Mouse (Mus musculus) left cerebral cortex, adult 11 months (tissue): ENCODE results near the gene Gm525.
"Not testable (repeated sequence)": the region's sequence is repeated elsewhere in the genome, so short reads cannot be mapped to it uniquely, and the experiment has no call there.

ENCODE experiments used
- DNase-seq: peaks from one replicate; pipeline ENCODE4 v3.0.0; 2022; ENCODE audit warnings: low spot score

Gm525 gene

DNA sequence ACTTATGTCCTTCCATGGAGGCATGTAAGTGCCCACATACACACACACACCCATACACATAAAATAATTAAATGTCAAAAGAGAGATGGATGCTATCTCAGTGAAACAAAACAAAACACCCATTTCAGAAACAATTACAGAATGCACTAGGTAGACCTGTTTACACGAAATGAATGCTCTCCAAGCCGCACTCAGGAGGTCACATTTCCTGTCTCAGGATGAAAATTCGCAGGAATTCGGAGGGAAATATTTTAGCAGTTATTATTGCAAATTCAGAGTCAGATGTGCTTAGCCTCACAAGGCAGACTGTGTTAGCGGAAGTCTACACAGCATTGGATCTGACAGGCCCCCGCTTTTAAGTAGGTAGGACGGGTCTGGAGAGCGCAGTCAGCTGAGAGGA is at the start of gene Gm525:
Gene Gm525, plus strand, starts transcription at position 301 of the 400 bp plus-strand sequence.
- DNase-seq = no peak

DNA sequence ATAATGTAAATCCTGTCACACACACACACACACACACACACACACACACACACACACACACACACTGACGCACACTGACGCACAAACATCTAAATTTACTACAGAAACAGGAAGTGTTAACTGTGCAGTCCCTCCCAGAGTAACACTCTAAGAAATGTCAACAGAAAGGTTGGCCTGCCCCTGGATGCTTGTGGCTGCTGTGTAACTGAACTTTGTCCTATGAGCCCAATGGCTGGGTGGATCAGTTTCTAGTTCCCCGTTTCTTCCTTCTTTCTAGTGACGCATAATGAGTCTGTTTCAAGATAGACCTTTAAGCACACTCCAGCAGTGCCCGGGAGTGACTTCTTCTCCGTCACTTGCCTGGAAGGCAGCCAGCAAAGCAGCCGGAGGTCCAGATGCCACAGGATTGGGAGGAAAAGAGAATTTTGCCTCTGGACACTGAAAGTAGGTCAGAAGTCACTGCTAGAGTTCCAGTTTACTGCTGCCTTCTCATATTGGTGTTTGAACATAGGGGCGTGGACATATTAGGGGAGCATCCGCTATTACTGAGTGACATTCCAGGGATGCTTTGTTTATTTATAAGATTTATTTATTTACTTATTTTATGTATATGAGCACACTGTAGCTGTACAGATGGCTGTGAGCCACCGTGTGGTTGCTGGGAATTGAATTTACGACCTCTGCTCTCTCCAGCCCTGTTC is 49.3 kb upstream of the Gm525 start:
- DNase-seq = no peak

GRCm38 (mm10) chr11:89025603-89026002 is 48.0 kb upstream of the Gm525 start:
- no peak for DNase-seq

DNA sequence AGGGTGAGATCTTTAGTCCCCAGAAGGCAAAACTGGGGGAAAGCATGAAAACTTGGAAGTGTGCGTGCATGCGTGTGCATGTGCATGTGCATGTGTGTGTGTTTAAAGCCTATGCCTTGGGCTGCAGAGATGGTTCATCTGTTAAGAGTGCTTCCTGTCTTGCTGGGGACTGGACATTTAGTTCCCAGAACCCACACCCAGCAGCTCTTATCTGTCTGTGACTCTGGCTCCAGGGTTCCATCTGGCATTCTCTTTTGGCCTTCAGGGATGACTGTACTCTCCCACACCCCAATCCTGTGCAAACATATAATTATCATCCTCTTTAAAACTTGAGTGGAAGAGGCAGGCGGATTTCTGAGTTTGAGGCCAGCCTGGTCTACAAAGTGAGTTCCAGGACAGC is 47.5 kb upstream of the Gm525 start:
- no peak for DNase-seq

GRCm38 (mm10) chr11:89027955-89028361 is 45.7 kb upstream of the Gm525 start:
- no peak for DNase-seq

DNA sequence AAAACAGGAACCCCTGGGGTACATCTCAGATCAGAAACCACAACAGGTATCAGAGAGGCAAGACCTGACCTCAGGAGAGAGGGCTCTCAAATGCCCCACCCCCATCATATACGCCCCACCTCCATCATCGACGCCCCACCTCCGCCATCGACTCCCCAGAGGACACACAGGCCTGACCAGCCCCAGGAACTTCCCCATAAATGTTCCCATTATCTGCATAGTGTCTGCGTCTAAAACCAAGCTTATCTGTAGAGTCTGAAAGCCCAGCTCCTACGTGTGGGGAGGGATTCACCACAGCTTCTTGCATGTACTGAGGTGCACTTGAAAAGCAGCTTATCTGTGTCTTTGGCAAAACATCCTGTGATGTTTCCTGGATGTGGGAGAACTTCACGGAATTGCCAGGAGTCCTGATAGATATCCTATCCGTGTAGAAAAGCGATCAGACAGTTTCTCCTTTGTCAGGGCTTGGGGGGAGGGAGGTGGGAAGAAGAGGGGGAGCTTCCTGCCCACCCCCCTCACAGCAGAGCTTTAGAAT is 44.7 kb upstream of the Gm525 start:
- no peak for DNase-seq

GRCm38 (mm10) chr11:89030552-89030951 is 43.1 kb upstream of the Gm525 start:
- DNase-seq = no peak

GRCm38 (mm10) chr11:89031189-89031588 is 42.5 kb upstream of the Gm525 start:
- DNase-seq = no peak

DNA sequence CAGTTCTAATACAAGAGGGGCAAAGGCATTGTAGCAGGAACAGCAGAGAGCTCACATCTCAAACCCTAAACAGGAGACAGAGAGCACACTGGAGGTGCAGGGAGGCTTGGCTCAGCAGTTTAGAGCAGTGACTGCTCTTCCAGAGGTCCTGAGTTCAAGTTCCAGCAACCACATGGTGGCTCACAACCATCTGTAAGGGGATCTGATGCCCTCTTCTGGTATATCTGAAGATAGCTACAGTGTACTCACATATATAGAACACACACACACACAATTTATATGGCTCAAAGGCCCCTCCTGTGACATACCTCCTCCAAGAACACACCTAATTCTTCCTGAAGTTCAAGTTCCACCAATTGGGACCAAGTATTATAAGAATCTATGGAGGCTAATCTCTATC is 39.0 kb upstream of the Gm525 start:
- DNase-seq = no peak

GRCm38 (mm10) chr11:89035552-89035951 is 38.1 kb upstream of the Gm525 start:
- no peak for DNase-seq

- DNase-seq = no peak
Observed at GRCm38 (mm10) chr11:89038496-89038895, 35.1 kb upstream of the Gm525 start.

DNA sequence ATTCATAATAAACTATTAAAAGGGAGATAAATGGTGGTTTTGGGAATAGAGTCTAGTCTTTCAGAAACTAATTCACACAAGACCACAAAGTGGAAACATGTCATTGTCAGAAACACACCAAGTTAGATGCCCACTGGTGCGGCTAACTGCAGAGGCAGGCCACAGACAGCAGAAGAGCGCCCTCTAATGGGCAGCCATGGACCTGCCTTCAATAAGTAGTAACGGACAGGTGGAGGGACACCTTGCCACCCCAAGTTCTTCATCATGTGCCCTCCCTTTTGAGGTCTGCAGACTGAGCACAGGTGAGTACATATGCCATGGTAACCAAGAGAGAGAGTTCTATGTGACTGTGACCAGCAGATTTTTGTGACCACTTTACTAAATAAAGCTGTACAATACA is 34.3 kb upstream of the Gm525 start:
- no peak for DNase-seq

GRCm38 (mm10) chr11:89041073-89041472 is 32.6 kb upstream of the Gm525 start:
- DNase-seq = not testable (repeated sequence)

- DNase-seq = no peak
Observed at GRCm38 (mm10) chr11:89043046-89043445, 30.6 kb upstream of the Gm525 start.

- DNase-seq = not testable (repeated sequence)
Observed at GRCm38 (mm10) chr11:89045501-89045900, 28.1 kb upstream of the Gm525 start.

GRCm38 (mm10) chr11:89046021-89046420 is 27.6 kb upstream of the Gm525 start:
- DNase-seq = no peak

GRCm38 (mm10) chr11:89051767-89052166 is 21.9 kb upstream of the Gm525 start:
- no peak for DNase-seq

DNA sequence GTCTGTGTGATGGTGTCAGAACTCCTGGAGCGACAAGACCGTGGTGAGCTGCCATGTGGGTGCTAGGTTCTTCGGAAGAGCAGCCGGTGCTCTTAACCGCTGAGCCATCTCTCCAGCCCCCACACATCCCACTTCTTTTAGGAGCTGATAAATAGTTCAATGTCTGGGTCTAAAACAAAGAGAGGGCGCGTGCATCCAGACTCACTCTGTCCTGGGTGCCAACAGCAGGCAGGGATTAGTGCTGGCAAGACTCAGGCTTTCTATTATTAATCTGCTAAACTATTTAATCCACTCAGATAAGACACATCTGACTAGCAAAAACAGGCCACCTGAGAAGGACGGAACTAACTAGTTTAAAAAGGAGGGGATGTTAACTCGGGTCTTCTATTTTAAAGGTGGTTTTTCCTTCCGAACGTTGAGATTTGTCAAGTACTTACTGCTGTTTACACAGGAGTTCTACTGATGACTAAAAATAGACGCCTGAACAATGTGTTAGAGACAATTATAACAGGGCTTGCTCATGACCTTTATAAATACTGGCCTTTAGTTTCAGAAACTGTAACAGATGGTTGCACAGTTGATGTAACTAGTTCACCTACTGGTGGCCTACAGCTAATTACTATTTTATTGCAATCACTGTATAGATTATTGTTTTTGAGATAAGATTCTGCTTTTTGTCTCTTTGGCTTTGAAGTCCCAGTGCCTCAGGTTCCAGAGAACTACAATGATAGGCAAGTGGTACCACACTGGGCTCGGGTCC is 17.5 kb upstream of the Gm525 start:
- DNase-seq = no peak

DNA sequence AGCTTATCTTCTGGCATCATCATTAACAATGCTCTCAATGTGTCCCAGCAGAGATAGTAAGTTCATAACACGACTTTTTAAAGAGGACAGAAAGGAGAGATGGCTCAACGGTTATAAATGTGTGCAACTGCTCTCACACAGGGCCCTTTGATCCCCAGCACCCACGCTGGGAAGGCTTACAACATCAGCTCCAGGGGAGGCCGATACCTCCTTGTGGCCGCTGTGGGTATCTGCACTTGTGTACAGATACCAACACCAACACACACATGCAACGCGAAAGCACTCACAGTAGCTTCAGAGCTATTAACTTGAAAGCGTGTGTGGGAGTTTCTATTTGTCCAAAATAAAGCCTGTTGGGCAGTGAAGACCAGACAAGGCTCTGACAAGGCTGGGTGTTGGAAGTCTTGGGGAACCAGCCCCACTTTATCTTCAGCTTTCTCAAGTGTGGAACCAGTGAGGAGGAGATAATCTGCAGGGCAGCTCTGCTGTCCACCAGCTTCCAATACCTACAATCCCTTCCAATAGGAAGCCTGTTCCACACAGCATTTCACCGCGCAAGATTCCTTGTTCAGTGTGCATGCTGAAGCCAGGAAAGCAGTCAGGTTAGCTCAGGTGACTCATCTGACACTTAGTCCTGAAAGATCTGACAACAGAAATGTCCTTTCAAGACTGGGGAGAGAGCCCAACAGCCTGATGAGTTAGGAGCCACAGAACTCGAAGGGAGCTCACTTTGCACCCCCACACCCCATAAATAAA is 14.9 kb upstream of the Gm525 start:
- no peak for DNase-seq

DNA sequence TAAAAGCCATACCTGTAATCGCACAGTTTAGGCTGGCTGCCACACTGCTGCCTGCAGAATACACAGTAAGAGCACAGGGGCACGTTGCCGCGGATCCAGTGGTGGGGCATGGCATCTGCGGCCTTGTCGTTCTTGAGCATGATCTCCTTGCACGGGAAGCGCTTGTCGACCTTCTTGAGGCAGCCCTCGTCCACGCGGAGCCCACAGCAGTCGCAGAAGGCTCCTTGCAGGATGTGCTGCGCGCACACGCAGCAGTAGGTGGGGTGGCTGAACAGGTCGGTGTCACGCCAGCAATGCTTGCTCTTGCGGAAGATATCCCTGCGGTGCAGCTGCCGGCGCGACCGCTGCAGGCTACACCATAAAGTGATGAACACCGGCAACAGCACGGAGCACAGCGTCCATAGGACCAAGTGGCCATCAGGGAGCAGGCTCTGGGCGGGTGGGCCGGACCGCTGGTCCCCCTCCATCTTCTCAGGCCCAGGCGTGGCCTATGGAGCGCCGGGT is 13.7 kb upstream of the Gm525 start:
- no peak for DNase-seq

DNA sequence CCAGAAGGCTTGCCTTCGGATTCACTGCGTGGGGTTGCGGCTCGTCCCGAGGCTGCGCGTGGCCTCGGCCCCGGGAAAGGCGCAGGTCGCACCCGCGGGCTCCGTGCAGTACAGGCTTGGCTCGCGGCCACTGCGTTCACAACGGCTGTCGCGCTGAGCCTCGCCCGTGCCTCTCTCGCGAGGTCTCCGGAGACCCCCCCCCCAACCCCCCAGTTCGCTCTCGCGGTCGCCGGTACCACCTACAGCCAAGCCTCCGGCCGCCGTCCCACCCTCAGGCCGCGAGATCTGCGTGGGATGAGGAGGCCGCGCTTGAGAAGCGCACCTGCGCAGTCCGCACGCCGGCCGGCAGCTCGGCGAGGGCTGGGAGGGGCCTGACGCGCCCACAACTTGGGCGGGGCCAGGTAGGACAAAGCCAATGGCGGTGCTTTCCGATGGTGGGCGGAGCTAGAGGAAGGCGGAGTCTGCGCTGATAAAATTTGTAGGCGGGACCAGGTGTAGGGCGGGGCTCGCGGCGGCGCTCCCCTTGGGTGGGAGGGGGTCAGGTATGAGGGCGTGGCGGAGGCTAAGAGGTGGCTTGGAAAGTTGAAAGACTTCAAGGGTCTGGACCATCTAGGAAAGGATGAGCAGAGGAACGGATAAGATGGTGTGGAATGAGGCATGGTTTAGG is 13.1 kb upstream of the Gm525 start:
- peak; percentile 87 for DNase-seq

DNA sequence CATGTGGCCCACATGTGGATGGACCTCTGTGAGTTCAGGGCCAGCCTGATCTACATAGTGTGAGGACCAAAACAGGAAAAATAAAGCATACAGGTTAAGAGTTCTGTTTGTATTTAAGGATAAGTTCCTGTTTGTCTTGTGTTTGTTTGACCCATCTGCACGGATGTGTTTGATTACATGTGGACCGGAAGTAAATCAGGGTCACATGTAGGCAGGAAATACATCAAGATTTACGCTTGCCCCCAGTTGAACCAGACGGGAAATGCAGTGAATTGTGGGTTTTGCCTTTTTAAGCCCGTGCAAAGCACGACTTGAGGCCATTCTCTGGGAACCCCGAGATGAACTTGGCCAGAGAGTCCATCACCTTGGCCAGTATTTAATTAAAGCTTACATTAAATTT is 12.3 kb upstream of the Gm525 start:
- DNase-seq = no peak
